ENCODE assay signal across 8 mouse cellular contexts in genomic region chr7:99154648-99155151, GRCm38 (mm10). TPM values are rescaled to one million over a fixed set of nuclear protein-coding genes. Genes with fewer than 3 reads are reported as not detected.
DNase-seq lines count a peak whose midpoint lies in the region; ATAC-seq and TF ChIP-seq lines count a peak whose summit lies in the region.

No protein-coding gene starts in this region.

- no peak for TF ChIP-seq CTCF in left cerebral cortex, adult 2 months (IDR thresholded peaks at IDR 0.05)

- no peaks in the 10 kb centered on the region for H3K9me3 ChIP-seq in midbrain, embryonic 11.5 days (ENCODE audit: control insufficient read depth, low read length)
- H3K9me3 ChIP-seq in midbrain, embryonic 14.5 days (ENCODE audit: control insufficient read depth, low read length): no peaks in the 10 kb centered on the region
- no peaks in the 10 kb centered on the region for H3K9me3 ChIP-seq in stomach, embryonic 16.5 days (replicated peaks; ENCODE audit: control insufficient read depth, low read length)

- no peak overlapping the region for H3K4me3 ChIP-seq in midbrain, embryonic 11.5 days (ENCODE audit: low read depth, low read length)
- no peak overlapping the region for H3K4me3 ChIP-seq in midbrain, embryonic 14.5 days (replicated peaks; ENCODE audit: low read depth, low read length)
- no peak overlapping the region for H3K4me3 ChIP-seq in stomach, embryonic 16.5 days (replicated peaks; ENCODE audit: low read length)
- no peak overlapping the region for H3K4me3 ChIP-seq in left cerebral cortex, adult 2 months

- H3K4me2 ChIP-seq in midbrain, embryonic 11.5 days: no peak overlapping the region
- no peak overlapping the region for H3K4me2 ChIP-seq in midbrain, embryonic 14.5 days (ENCODE audit: low read length)
- no peak overlapping the region for H3K4me2 ChIP-seq in stomach, embryonic 16.5 days (ENCODE audit: low read depth, low read length)

- peaks cover 10% of the 10 kb centered on the region for H3K4me1 ChIP-seq in midbrain, embryonic 11.5 days (ENCODE audit: control insufficient read depth, insufficient read depth, low read length)
- H3K4me1 ChIP-seq in midbrain, embryonic 14.5 days (ENCODE audit: control insufficient read depth, insufficient read depth, low read length): peaks cover 6% of the 10 kb centered on the region; the same call in 1 of the 2 replicates
- peaks cover 15% of the 10 kb centered on the region for H3K4me1 ChIP-seq in stomach, embryonic 16.5 days (ENCODE audit: control insufficient read depth, insufficient read depth, low read length)

- peak; percentile 51 for DNase-seq in embryo, embryonic 10.5 days (ENCODE audit: low spot score)
- DNase-seq in embryo, embryonic 10 days (ENCODE audit: low spot score): no peak
- DNase-seq in midbrain, embryonic 11.5 days (ENCODE audit: low spot score, missing footprints): peak; percentile 85
- no peak for DNase-seq in midbrain, embryonic 14.5 days
- peak; percentile 62 for DNase-seq in liver
- DNase-seq in left cerebral cortex, postnatal 36 days (ENCODE audit: low spot score in 2 of 2): no peak
- no peak for DNase-seq in left cerebral cortex, adult 2 months (ENCODE audit: extremely low spot score in 1 of 2, low spot score in 2 of 2)

- no peak overlapping the region for H3K27ac ChIP-seq in midbrain, embryonic 11.5 days (ENCODE audit: low read depth, low read length)
- no peak overlapping the region for H3K27ac ChIP-seq in midbrain, embryonic 14.5 days (replicated peaks; ENCODE audit: low read depth, low read length)
- no peak overlapping the region for H3K27ac ChIP-seq in stomach, embryonic 16.5 days (ENCODE audit: low read length)
- no peak overlapping the region for H3K27ac ChIP-seq in left cerebral cortex, adult 2 months

- WGBS in midbrain, embryonic 11.5 days: 64% methylated on average over 8 of the region's 8 CpGs
- 58% methylated on average over 8 of the region's 8 CpGs for WGBS in midbrain, embryonic 14.5 days
- WGBS in stomach, embryonic 16.5 days: 45% methylated on average over 8 of the region's 8 CpGs

- no peak overlapping the region for H3K9ac ChIP-seq in midbrain, embryonic 11.5 days (ENCODE audit: low read length)
- no peak overlapping the region for H3K9ac ChIP-seq in midbrain, embryonic 14.5 days (replicated peaks; ENCODE audit: low read length)
- H3K9ac ChIP-seq in stomach, embryonic 16.5 days (ENCODE audit: low read length): no peak overlapping the region

- peak; percentile 66 for ATAC-seq in midbrain, embryonic 11.5 days (ENCODE audit: low FRiP score)
- no peak for ATAC-seq in midbrain, embryonic 14.5 days (ENCODE audit: low FRiP score, low TSS enrichment)
- ATAC-seq in stomach, embryonic 16.5 days (ENCODE audit: insufficient read depth, low FRiP score): peak; percentile 21; the same call in 1 of the 2 replicates

- H3K27me3 ChIP-seq in midbrain, embryonic 11.5 days (ENCODE audit: control insufficient read depth, insufficient read depth, low read length): no peaks in the 10 kb centered on the region
- H3K27me3 ChIP-seq in midbrain, embryonic 14.5 days (ENCODE audit: control insufficient read depth, insufficient read depth, low read length): no peaks in the 10 kb centered on the region
- H3K27me3 ChIP-seq in stomach, embryonic 16.5 days (ENCODE audit: control insufficient read depth, insufficient read depth, low read length): no peaks in the 10 kb centered on the region

- no peaks in the 10 kb centered on the region for H3K36me3 ChIP-seq in midbrain, embryonic 11.5 days (ENCODE audit: control insufficient read depth, insufficient read depth, low read length)
- no peaks in the 10 kb centered on the region for H3K36me3 ChIP-seq in midbrain, embryonic 14.5 days (ENCODE audit: control insufficient read depth, insufficient read depth, low read length)
- no peaks in the 10 kb centered on the region for H3K36me3 ChIP-seq in stomach, embryonic 16.5 days (ENCODE audit: control insufficient read depth, insufficient read depth, low read length)

- intact Hi-C loops in left cerebral cortex, postnatal 36 days (cut with DNase I): no loop called here
- intact Hi-C loops in left cerebral cortex, adult 2 months (cut with DNase I): loop anchor here (5.0 kb wide), 1 partner anchor 412 kb away; no protein-coding TSS in a partner anchor

RNA-seq across cellular contexts. Expression of gene Uvrag, which starts 13.8 kb away (rescaled TPM):
- 10.1 and 11.4 TPM in 2 replicates for polyA plus RNA-seq in midbrain, embryonic 11.5 days (2014; fragmentation: Nextera tagmentation; extraction: Ambion mirVana)
- polyA plus RNA-seq in midbrain, embryonic 14.5 days (2014; fragmentation: Nextera tagmentation; extraction: Ambion mirVana): 16.6 and 21.0 TPM in 2 replicates
- 14.4 and 14.8 TPM in 2 replicates for polyA plus RNA-seq in stomach, embryonic 16.5 days (2015; fragmentation: Nextera tagmentation; extraction: Ambion mirVana)
- total RNA-seq in left cerebral cortex, postnatal 36 days (2021): 10 to 100 TPM; 50.2 to 54.0 TPM
- 10 to 100 TPM; 47.6 to 68.3 TPM for total RNA-seq in left cerebral cortex, adult 2 months (2021)

RNA-seq across cellular contexts. Expression of gene Dgat2, which starts 27.8 kb away (rescaled TPM):
- 8.7 and 9.8 TPM in 2 replicates for polyA plus RNA-seq in midbrain, embryonic 11.5 days (2014; fragmentation: Nextera tagmentation; extraction: Ambion mirVana)
- polyA plus RNA-seq in midbrain, embryonic 14.5 days (2014; fragmentation: Nextera tagmentation; extraction: Ambion mirVana): 15.1 and 16.6 TPM in 2 replicates
- 103 and 124 TPM in 2 replicates for polyA plus RNA-seq in stomach, embryonic 16.5 days (2015; fragmentation: Nextera tagmentation; extraction: Ambion mirVana)
- total RNA-seq in left cerebral cortex, postnatal 36 days (2021): 10 to 100 TPM; 68.3 to 78.0 TPM
- total RNA-seq in left cerebral cortex, adult 2 months (2021): 10 to 100 TPM; 55.7 to 57.8 TPM

Comparison
In these comparisons a context has a peak if more than half of its experiments do, and no peak if none do; other contexts are left out.
1. DNase-seq: peak in embryo, embryonic 10.5 days (single experiment), midbrain, embryonic 11.5 days (single experiment) and liver (single experiment); none in embryo, embryonic 10 days (single experiment), midbrain, embryonic 14.5 days (single experiment), left cerebral cortex, postnatal 36 days (0 of 2) and left cerebral cortex, adult 2 months (0 of 2).